Mouse (Mus musculus) CH12.LX (cell line): Measurements from ENCODE around the gene Ccm2l.

Source experiments
- CHD2 ChIP-seq: IDR thresholded peaks from 2 replicates; pipeline ENCODE4 v1.6.1; 2011; ENCODE audit warnings: low read length, improper control_type of control experiment
- CTCF ChIP-seq, 2 experiments: IDR thresholded peaks in 1 of 2; conservative IDR thresholded peaks in 1 of 2; 2 replicates each; pipeline ENCODE4 v1.5.1; 2011 to 2012; ENCODE audit warnings: low read depth in 2 of 2, low read length in 2 of 2, improper control_type of control experiment in 1 of 2, inconsistent platforms in 1 of 2, mild to moderate bottlenecking in 1 of 2, moderate library complexity in 1 of 2
- E2F4 ChIP-seq: IDR thresholded peaks from 2 replicates; pipeline ENCODE4 v1.6.1; 2011; ENCODE audit warnings: low read depth, low read length, improper control_type of control experiment; ENCODE audit not compliant: insufficient replicate concordance
- ETS1 ChIP-seq: conservative IDR thresholded peaks from 2 replicates; pipeline ENCODE4 v1.6.1; 2012; ENCODE audit warnings: low read depth, mild to moderate bottlenecking, inconsistent platforms, low read length, improper control_type of control experiment, moderate library complexity
- GABPA ChIP-seq: IDR thresholded peaks from 2 replicates; pipeline ENCODE4 v1.6.1; 2012; ENCODE audit warnings: low read depth, low read length, improper control_type of control experiment, inconsistent platforms; ENCODE audit not compliant: insufficient replicate concordance
- MAX ChIP-seq: IDR thresholded peaks from 2 replicates; pipeline ENCODE4 v1.6.1; 2011; ENCODE audit warnings: low read length, improper control_type of control experiment
- MAZ ChIP-seq: IDR thresholded peaks from 2 replicates; pipeline ENCODE4 v1.6.1; 2012; ENCODE audit warnings: low read depth, mild to moderate bottlenecking, inconsistent platforms, low read length, improper control_type of control experiment, moderate library complexity
- POLR2A ChIP-seq: IDR thresholded peaks from 2 replicates; pipeline ENCODE4 v1.6.1; 2011; ENCODE audit warnings: low read depth, mild to moderate bottlenecking, improper control_type of control experiment, low read length
- SIN3A ChIP-seq: IDR thresholded peaks from 2 replicates; pipeline ENCODE4 v1.6.1; 2012; ENCODE audit warnings: low read length, improper control_type of control experiment, inconsistent platforms
- TBP ChIP-seq: conservative IDR thresholded peaks from 2 replicates; pipeline ENCODE4 v1.6.1; 2011; ENCODE audit warnings: low read depth, low read length, improper control_type of control experiment
- USF1 ChIP-seq: IDR thresholded peaks from 2 replicates; pipeline ENCODE4 v1.6.1; 2014; ENCODE audit warnings: low read depth, mild to moderate bottlenecking, inconsistent platforms, low read length, improper control_type of control experiment
- ZMIZ1 ChIP-seq: IDR thresholded peaks from 2 replicates; pipeline ENCODE4 v1.6.1; 2012; ENCODE audit warnings: low read depth, mild to moderate bottlenecking, inconsistent platforms, low read length, improper control_type of control experiment

- TF ChIP-seq CHD2: no peak
- TF ChIP-seq POLR2A: no peak
- no peak for TF ChIP-seq SIN3A
- TF ChIP-seq CTCF (conservative IDR thresholded peaks at IDR 0.05 in 1 of 2, IDR thresholded peaks at IDR 0.05 in 1 of 2; ENCODE audit: low read depth in 2 of 2, low read length in 2 of 2): no peak
- TF ChIP-seq MAX: no peak
- no peak for TF ChIP-seq TBP
- TF ChIP-seq ZMIZ1: no peak
- no peak for TF ChIP-seq GABPA
- no peak for TF ChIP-seq E2F4
- TF ChIP-seq MAZ: no peak
- no peak for TF ChIP-seq USF1
- TF ChIP-seq ETS1: no peak
These were observed 53.7 kb downstream of the Ccm2l start for GRCm38 (mm10) chr2:153119488-153119887.
